In genomic region chr14:62584637-62585036, GRCm38 (mm10) we compare ENCODE assay signal across 18 mouse cellular contexts. TPM values are rescaled to one million over a fixed set of nuclear protein-coding genes. Genes with fewer than 3 reads are reported as not detected.
DNase-seq lines count a peak whose midpoint lies in the region; ATAC-seq lines count a peak whose summit lies in the region.
"Had no signal": no experiment of that assay in that cellular context is flagged by ENCODE, and none has a peak within 500 bp of the region (broad histone marks: within the 10 kb centered on the region; RNA-seq: fewer than 3 reads in every experiment).

No protein-coding gene starts in this region.

- no peak overlapping the region for H3K4me2 ChIP-seq in forebrain, embryonic 14.5 days (ENCODE audit: low read length)
- H3K4me2 ChIP-seq in hindbrain, embryonic 16.5 days (ENCODE audit: low read length): no peak overlapping the region
- H3K4me2 ChIP-seq in neural tube, embryonic 12.5 days (replicated peaks): no peak overlapping the region

- DNase-seq in forebrain, embryonic 10.5 days (ENCODE audit: extremely low spot score, low spot score): no peak
- peak; percentile 44 for DNase-seq in forebrain, embryonic 14.5 days (ENCODE audit: low spot score)
- DNase-seq in c-Kit-positive CD71-positive TER-119-positive erythroid progenitor cells, embryonic 14.5 days (ENCODE audit: low spot score): no peak
- DNase-seq in urinary bladder, postnatal 4 days (ENCODE audit: low spot score in 2 of 2): no peak
- no peak for DNase-seq in left cerebral cortex, postnatal 14 days (ENCODE audit: low spot score in 2 of 2)
- DNase-seq: cerebellum, adult 11 months; heart, adult 18-20 months; liver, postnatal 0 days; right cerebral cortex, adult 18-20 months had no signal

- no peak overlapping the region for H3K4me3 ChIP-seq in forebrain, embryonic 10.5 days
- no peak overlapping the region for H3K4me3 ChIP-seq in forebrain, embryonic 14.5 days (ENCODE audit: low read depth, low read length)
- no peak overlapping the region for H3K4me3 ChIP-seq in hindbrain, embryonic 16.5 days (ENCODE audit: low read length)
- H3K4me3 ChIP-seq in neural tube, embryonic 12.5 days: no peak overlapping the region
- H3K4me3 ChIP-seq: myocyte had no signal

- no peaks in the 10 kb centered on the region; the same call in 1 of the 2 replicates for H3K36me3 ChIP-seq in forebrain, embryonic 10.5 days (replicated peaks)
- H3K36me3 ChIP-seq in forebrain, embryonic 14.5 days (ENCODE audit: control insufficient read depth, insufficient read depth, low read length): peaks cover 6% of the 10 kb centered on the region; the same call in 1 of the 2 replicates
- 0 out of 2 replicates have a peak, but pooled peaks cover 2% of the 10 kb centered on the region for H3K36me3 ChIP-seq in hindbrain, embryonic 16.5 days (ENCODE audit: control insufficient read depth, insufficient read depth, low read length)
- no peaks in the 10 kb centered on the region; the same call in 1 of the 2 replicates for H3K36me3 ChIP-seq in neural tube, embryonic 12.5 days

- H3K27ac ChIP-seq in forebrain, embryonic 10.5 days: peak overlapping the region; percentile 86
- H3K27ac ChIP-seq in forebrain, embryonic 14.5 days (ENCODE audit: low read depth, low read length): peak overlapping the region; percentile 88
- H3K27ac ChIP-seq in hindbrain, embryonic 16.5 days (ENCODE audit: low read depth, low read length): peak overlapping the region; percentile 69
- peak overlapping the region; percentile 46; the same call in 1 of the 2 replicates for H3K27ac ChIP-seq in neural tube, embryonic 12.5 days
- H3K27ac ChIP-seq: macrophage had no signal

- peak; percentile 45 for ATAC-seq in forebrain, embryonic 14.5 days
- no peak for ATAC-seq in hindbrain, embryonic 16.5 days
- ATAC-seq in neural tube, embryonic 12.5 days (ENCODE audit: low FRiP score, low read depth): 0 out of 2 replicates have a peak, but pooled peaks have one; percentile 31
- ATAC-seq: intestine, embryonic 16.5 days; liver, postnatal 0 days had no signal

- no peaks in the 10 kb centered on the region for H3K27me3 ChIP-seq in forebrain, embryonic 10.5 days (ENCODE audit: poor library complexity, severe bottlenecking)
- no peaks in the 10 kb centered on the region for H3K27me3 ChIP-seq in forebrain, embryonic 14.5 days (replicated peaks; ENCODE audit: control insufficient read depth, insufficient read depth, low read length)
- H3K27me3 ChIP-seq in hindbrain, embryonic 16.5 days (replicated peaks; ENCODE audit: control insufficient read depth, insufficient read depth, low read length): no peaks in the 10 kb centered on the region
- no peaks in the 10 kb centered on the region for H3K27me3 ChIP-seq in neural tube, embryonic 12.5 days (replicated peaks)

- no peaks in the 10 kb centered on the region for H3K9me3 ChIP-seq in forebrain, embryonic 10.5 days
- no peaks in the 10 kb centered on the region for H3K9me3 ChIP-seq in forebrain, embryonic 14.5 days (replicated peaks; ENCODE audit: control insufficient read depth, low read length)
- H3K9me3 ChIP-seq in hindbrain, embryonic 16.5 days (ENCODE audit: control insufficient read depth, low read length): no peaks in the 10 kb centered on the region
- H3K9me3 ChIP-seq in neural tube, embryonic 12.5 days: no peaks in the 10 kb centered on the region

- peaks cover 53% of the 10 kb centered on the region for H3K4me1 ChIP-seq in forebrain, embryonic 10.5 days
- H3K4me1 ChIP-seq in forebrain, embryonic 14.5 days (ENCODE audit: control insufficient read depth, insufficient read depth, low read length): peaks cover 30% of the 10 kb centered on the region
- peaks cover 12% of the 10 kb centered on the region for H3K4me1 ChIP-seq in hindbrain, embryonic 16.5 days (ENCODE audit: control insufficient read depth, insufficient read depth, low read depth, low read length)
- H3K4me1 ChIP-seq in neural tube, embryonic 12.5 days: peaks cover 25% of the 10 kb centered on the region; the same call in 1 of the 2 replicates

- peak overlapping the region; percentile 30; the same call in 1 of the 2 replicates for H3K9ac ChIP-seq in forebrain, embryonic 14.5 days (ENCODE audit: low read length)
- no peak overlapping the region for H3K9ac ChIP-seq in hindbrain, embryonic 16.5 days (ENCODE audit: low read depth, low read length)
- H3K9ac ChIP-seq in neural tube, embryonic 12.5 days: no peak overlapping the region
- H3K9ac ChIP-seq: liver, postnatal 0 days had no signal

- intact Hi-C loops in left cerebral cortex, postnatal 14 days (cut with DNase I): no loop called here

RNA-seq across cellular contexts. Expression of gene Gm4131, which starts 17.9 kb away (rescaled TPM):
- not detected in 2 replicates for polyA plus RNA-seq in forebrain, embryonic 10.5 days (2016; fragmentation: Nextera tagmentation; extraction: Ambion mirVana)
- polyA plus RNA-seq in forebrain, embryonic 14.5 days (2014; fragmentation: Nextera tagmentation; extraction: Ambion mirVana): not detected in 2 replicates
- 0.23 and 0.27 TPM in 2 replicates for polyA plus RNA-seq in hindbrain, embryonic 16.5 days (2015; fragmentation: Nextera tagmentation; extraction: Ambion mirVana)
- polyA plus RNA-seq in neural tube, embryonic 12.5 days (2016; fragmentation: Nextera tagmentation; extraction: Ambion mirVana): not detected in 2 replicates
- not detected for total RNA-seq in left cerebral cortex, postnatal 14 days (2021)
- total RNA-seq: adrenal gland, postnatal 4 days; heart, adult 18-20 months; left cerebral cortex, adult 8-10 months had no signal
- polyA plus RNA-seq: heart, postnatal 0 days; intestine, embryonic 16.5 days; limb, embryonic 14.5 days; liver, postnatal 0 days; macrophage; myocyte had no signal

RNA-seq across cellular contexts. Expression of gene Fam124a, which starts 29.1 kb away (rescaled TPM):
- polyA plus RNA-seq in forebrain, embryonic 10.5 days (2016; fragmentation: Nextera tagmentation; extraction: Ambion mirVana): 4.3 and 4.5 TPM in 2 replicates
- polyA plus RNA-seq in forebrain, embryonic 14.5 days (2014; fragmentation: Nextera tagmentation; extraction: Ambion mirVana): 13.8 and 18.8 TPM in 2 replicates
- polyA plus RNA-seq in hindbrain, embryonic 16.5 days (2015; fragmentation: Nextera tagmentation; extraction: Ambion mirVana): 54.3 and 59.1 TPM in 2 replicates
- 15.5 and 16.7 TPM in 2 replicates for polyA plus RNA-seq in neural tube, embryonic 12.5 days (2016; fragmentation: Nextera tagmentation; extraction: Ambion mirVana)
- total RNA-seq in left cerebral cortex, postnatal 14 days (2021): 10 to 100 TPM; 38.2 to 43.7 TPM
